Mouse (Mus musculus) mesoderm, embryonic 11.5 days (tissue): Measurements from ENCODE around the gene Yipf2.
"Not testable (repeated sequence)": the region's sequence is repeated elsewhere in the genome, so short reads cannot be mapped to it uniquely, and the experiment has no call there.

ENCODE experiments used
- DNase-seq: peaks from one replicate; pipeline ENCODE4 v3.0.0-alpha.2; 2012; ENCODE audit warnings: low read depth, low spot score

The Yipf2 gene

GRCm38 (mm10) chr9:21600186-21600585, 7.6 kb upstream of the Yipf2 start:
- DNase-seq, result no peak

GRCm38 (mm10) chr9:21598198-21598597, 5.6 kb upstream of the Yipf2 start:
- DNase-seq, result peak; percentile 55

- no peak for DNase-seq
These were observed 2.2 kb upstream of the Yipf2 start for GRCm38 (mm10) chr9:21594838-21595237.

GRCm38 (mm10) chr9:21594350-21594749, 1.7 kb upstream of the Yipf2 start:
- not testable (repeated sequence) for DNase-seq

- DNase-seq, result no peak
These were observed 594 bp upstream of the Yipf2 start for GRCm38 (mm10) chr9:21593122-21593721.

GRCm38 (mm10) chr9:21591831-21592702, 561 bp downstream of the Yipf2 start:
- DNase-seq, result no peak

- no peak for DNase-seq
These were observed 1.3 kb downstream of the Yipf2 start for GRCm38 (mm10) chr9:21591127-21591830.

GRCm38 (mm10) chr9:21589538-21589937, 3.1 kb downstream of the Yipf2 start:
- DNase-seq, result no peak

GRCm38 (mm10) chr9:21588350-21588749, 4.3 kb downstream of the Yipf2 start:
- DNase-seq, result no peak

GRCm38 (mm10) chr9:21587678-21588349, 4.8 kb downstream of the Yipf2 start:
- no peak for DNase-seq

GRCm38 (mm10) chr9:21585401-21585800, 7.2 kb downstream of the Yipf2 start:
- DNase-seq, result no peak

- DNase-seq, result no peak
These were observed 14.4 kb downstream of the Yipf2 start for GRCm38 (mm10) chr9:21578226-21578625.

- peak; percentile 18 for DNase-seq
These were observed 16.3 kb downstream of the Yipf2 start for GRCm38 (mm10) chr9:21576286-21576685.

GRCm38 (mm10) chr9:21575253-21575652, 17.4 kb downstream of the Yipf2 start:
- DNase-seq, result no peak

- no peak for DNase-seq
These were observed 18.4 kb downstream of the Yipf2 start for GRCm38 (mm10) chr9:21574012-21574801.

GRCm38 (mm10) chr9:21568657-21569255, 23.9 kb downstream of the Yipf2 start:
- no peak for DNase-seq

- no peak for DNase-seq
These were observed 25.6 kb downstream of the Yipf2 start for GRCm38 (mm10) chr9:21567051-21567450.

- no peak for DNase-seq
These were observed 26.1 kb downstream of the Yipf2 start for GRCm38 (mm10) chr9:21566538-21566937.

- DNase-seq, result no peak
These were observed 27.5 kb downstream of the Yipf2 start for GRCm38 (mm10) chr9:21565004-21565586.

- DNase-seq, result no peak
These were observed 28.2 kb downstream of the Yipf2 start for GRCm38 (mm10) chr9:21564420-21564819.
